Mouse (Mus musculus) urinary bladder, postnatal 14 days (tissue): Measurements from ENCODE around the gene Drd5.

Experiments used
- DNase-seq: peaks from one replicate; pipeline ENCODE4 v3.0.0; 2021; ENCODE audit warnings: low spot score

The Drd5 gene

DNA sequence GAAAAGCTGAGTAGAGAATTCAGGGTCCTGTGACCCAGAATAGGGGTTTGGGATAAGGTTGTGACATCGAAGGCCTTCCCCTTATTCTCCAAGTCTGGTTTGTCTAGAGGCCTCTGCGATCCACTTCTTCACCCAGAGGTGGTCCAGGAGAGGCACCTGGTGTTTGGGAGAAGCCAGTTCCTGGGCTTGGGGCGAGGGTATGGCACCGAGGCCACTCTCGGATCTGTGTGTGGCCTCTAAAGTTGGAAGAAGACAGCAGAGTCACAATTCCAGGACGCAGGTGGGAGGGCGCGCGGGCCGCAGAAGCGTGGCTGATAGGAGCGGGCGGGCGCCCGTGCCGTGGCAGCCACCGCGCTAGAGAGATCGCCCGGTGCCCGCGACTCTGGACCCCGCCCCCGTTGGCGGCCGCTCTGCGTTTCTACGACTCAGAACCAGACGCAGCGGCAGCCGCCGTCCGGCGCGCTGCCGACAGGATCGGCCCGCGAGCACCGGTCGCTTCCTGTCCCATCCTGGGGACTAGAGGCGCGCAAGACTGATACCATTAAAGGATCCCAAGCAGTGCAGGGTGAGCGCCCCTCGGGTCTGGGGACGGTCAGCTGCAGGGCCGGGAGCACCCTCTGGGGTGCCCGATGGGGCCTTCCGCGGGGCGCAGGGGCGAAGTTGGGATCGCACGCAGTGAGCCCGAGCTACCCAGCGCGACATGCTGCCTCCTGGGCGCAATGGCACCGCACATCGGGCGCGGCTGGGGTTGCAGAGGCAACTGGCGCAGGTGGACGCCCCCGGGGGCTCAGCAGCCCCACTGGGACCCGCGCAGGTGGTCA is at the start of gene Drd5:
TSS of gene Drd5 (plus strand) at position 402 of the 821 bp plus-strand sequence.
- DNase-seq = no peak

DNA sequence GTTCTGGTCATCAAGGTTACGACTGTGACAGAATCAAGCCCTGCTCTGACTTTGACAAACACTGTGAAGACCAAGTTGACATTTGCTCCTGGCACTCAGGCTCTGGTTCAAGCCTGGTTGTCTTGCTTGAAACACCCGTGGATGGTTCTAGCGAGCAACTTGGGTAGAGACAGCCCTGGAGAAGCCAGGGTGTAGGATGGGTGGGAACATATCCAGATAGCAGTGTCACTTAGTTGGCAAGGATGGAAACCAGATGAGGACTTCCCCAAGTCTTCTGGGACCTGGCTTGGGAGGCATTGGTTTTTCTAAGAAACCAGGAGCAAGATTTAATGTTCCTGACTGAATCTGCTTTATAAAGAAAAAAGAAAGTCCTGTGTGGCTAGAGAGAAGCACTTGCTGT is 48.2 kb upstream of the Drd5 start:
- DNase-seq = no peak

GRCm38 (mm10) chr5:38273831-38274230 is 45.3 kb upstream of the Drd5 start:
- DNase-seq = no peak

- DNase-seq = no peak
Measured at GRCm38 (mm10) chr5:38275771-38276170, 43.4 kb upstream of the Drd5 start, which contains the start of gene Otop1. Gene Otop1 (plus strand): TSS chr5:38275972.

- DNase-seq = no peak
Measured at GRCm38 (mm10) chr5:38276451-38276850, 42.7 kb upstream of the Drd5 start.

- no peak for DNase-seq
Measured at GRCm38 (mm10) chr5:38277098-38277866, 41.9 kb upstream of the Drd5 start.

DNA sequence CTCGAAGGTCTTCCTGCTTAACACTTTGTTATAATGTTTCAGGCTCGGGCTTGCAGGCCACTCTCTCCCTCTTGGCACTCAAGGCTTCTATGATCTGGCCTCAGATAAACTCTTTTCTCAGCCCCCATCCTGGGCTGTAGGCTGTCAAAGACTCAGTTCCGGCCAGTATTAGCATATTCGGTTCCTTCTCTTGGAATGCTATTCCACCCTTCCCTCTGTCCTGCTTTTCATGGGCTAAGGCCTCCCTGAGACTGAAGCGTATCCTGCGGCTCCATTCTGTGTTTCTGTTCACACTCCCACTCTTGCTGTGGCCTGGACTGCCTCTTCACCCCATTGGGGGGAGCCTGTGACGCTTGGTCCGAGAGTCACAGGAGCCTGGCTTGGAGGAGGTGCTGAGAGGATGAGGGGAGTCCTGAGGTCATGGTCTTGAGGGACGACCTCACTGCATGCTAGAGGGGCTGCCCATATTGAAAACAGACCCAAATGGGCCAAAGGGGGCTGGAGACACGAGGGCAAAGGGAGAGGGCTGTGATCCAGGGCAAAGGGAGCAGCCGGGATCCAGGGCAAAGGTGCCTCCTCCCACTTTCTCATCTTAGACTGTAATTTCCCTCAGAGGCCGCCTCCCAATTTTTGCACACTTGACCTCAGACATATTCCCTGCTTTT is 41.1 kb upstream of the Drd5 start:
- no peak for DNase-seq

- DNase-seq = no peak
Measured at GRCm38 (mm10) chr5:38280075-38280474, 39.1 kb upstream of the Drd5 start.

DNA sequence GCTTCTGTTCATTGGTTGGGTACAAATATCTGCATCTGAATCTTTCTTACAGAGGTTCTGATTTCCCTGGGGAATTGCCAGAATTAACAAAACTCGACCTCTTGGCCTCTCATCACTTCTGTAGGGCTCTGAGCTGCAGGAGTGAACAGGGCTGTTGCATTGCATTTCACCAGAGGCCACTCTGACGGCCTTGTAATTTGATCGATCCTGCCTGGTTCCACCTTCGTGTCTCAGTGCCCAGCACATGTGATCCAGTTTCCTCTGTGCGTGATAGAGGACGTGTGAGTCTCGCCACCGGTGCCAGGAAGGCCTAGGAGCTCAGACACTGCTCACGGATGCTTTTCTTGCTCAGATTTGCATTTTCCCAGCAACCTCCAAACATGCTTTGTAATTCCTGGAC is 33.4 kb upstream of the Drd5 start:
- DNase-seq = no peak

GRCm38 (mm10) chr5:38288476-38288875 is 30.7 kb upstream of the Drd5 start:
- no peak for DNase-seq

GRCm38 (mm10) chr5:38301761-38302411 is 17.3 kb upstream of the Drd5 start:
- DNase-seq = no peak

DNA sequence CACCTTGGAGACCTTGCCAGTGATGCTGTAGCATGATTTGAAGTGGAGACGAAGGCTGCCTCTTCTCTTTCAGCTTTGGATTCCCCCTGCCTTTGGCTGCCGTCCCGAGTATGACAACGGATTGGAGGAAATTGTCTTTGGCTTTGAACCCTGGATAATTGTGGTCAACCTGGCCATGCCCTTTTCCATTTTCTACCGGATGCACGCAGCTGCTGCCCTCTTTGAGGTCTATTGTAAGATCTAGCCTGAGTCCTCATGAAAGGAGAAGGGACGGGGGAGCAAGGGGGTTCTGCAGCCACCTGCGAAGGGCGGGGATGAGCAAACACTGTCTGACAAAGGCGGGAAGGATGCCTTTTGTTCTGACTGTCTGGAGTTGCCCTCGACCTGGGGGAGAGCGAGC is 16.5 kb upstream of the Drd5 start:
- DNase-seq = no peak

DNA sequence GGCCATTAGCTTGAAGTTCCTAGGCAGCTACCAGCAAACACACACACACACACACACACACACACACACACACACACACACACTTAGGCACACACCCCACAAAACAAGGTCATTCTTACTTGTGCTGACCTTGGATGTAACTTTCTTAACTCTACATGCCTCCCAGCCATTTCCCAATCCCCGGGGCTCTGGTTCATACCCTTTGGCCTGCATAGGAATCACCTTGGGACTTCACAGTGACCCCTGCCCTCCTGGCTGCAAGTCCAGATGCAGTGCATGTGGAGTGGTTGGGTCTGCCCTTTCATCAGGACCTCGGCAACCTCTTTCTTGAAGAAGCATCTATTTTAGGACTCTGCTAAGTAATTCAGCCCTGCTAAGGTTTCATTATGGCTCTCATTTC is 13.9 kb upstream of the Drd5 start:
- DNase-seq = no peak

DNA sequence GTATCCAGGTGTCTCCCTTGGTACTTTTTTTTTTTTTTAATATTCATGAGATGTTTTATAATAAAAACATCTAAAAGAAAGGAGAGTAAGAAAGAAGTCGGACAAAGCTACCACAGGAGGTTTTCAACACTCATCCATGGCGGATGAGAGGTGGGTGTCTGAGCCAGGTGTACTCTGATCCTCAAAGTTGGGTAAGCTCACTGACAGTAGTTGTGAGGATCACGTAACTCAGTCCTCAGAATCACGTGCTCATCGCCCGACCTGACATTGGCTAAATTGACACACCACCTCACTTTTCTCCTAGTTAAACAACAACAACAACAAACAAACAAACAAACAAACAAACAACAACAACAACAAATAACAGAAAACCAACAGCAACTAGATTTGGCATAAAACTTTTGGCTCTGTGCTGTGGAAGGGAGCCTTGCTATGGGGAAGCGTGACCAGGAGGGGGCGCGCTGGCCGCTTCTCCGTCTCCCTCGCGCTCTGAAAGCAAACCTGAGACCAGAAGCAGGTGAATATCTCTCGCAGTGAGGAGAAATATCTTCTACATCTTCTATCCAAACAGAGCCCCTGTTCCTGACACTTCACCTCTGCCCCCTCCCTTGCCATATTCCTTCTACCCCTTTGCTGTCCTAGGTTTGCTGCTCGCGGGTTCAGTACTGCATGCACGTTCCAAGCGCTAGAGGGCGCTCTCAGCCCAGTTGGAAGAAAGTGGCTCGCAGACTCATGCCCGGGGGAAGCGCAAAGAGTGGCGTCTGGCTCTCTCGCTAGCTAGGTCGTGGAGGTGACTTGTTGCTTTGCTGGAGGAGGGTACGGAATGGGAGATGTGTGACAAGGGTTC is 11.7 kb upstream of the Drd5 start:
- DNase-seq = peak; percentile 91

GRCm38 (mm10) chr5:38308873-38309272 is 10.3 kb upstream of the Drd5 start:
- DNase-seq = peak; percentile 61

GRCm38 (mm10) chr5:38309795-38310194 is 9.4 kb upstream of the Drd5 start:
- DNase-seq = no peak

DNA sequence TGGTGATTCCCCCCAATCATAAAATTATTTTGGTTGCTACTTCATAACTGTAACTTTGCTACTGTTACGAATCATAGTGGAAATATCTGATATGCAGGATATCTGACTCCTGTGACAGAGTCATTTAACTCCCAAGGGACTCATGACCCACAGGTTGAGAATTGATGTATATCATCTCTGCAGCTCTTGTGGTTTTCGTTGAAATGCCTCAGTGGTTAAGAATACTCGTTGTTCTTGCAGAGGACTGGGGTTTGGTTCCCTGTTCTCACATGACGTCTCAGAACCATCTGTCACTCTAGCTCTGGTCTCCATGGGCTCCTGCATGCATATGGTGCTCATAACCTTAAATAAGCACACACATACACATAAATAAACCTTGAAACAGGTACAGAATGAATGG is 14.2 kb downstream of the Drd5 start:
- no peak for DNase-seq

DNA sequence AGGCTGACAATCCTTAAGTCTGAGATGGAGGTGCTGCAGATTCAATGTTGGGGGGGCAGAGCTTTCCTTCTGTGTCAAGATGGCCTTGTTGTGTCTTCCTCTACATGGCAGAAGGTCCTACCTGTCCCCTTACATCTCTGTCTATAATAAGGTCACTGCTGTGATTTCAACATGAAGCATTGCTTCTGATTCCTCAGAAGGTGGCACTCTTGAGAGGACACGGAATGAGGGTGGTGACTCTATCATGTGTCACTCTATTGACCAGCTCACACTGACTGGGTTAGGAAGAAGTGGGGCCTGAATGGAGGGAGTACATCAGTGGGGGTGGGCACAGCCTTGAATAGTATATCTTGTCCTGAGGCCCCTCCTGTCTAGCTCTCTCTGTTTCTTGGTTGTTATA is 15.4 kb downstream of the Drd5 start:
- DNase-seq = no peak

GRCm38 (mm10) chr5:38343101-38343500 is 23.9 kb downstream of the Drd5 start:
- DNase-seq = no peak

DNA sequence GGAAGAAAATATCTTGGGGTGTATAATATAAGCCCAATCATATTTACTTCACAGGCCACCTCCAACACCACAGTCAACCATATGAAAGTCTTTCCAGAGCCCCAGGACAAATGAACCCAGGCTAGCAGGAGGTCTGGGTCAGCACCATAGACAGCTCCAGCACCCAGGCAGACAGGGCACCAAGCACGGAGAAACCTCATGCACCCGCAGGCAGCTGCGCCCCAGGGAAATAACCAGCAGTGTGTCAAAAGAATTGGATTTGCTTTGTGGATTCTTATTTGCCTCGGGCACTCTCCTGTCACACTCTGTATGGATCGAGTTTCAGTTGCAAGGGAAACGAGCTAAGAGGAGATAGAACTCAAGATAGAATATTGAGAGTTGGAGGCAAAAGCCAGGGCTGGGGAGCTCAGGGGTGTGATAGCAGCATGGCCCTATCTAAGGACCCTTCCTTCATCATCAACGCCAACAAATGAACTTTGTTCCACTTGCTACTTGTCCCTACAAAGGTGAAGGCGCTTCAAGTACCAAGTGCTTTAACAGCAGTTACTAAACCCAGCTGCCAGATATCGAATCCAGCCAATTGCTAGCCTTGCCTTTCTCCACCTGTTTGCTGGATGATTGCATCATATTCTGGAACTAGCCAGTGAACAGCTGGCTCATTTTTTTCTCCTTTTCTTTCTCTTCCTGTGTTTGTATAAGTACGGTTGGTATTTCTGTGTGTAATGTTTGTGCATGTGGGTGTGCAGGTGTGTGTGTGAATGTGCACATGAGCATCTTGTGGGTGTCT is 27.7 kb downstream of the Drd5 start:
- DNase-seq = peak; percentile 14
